Comparison of ENCODE assay signal across 29 mouse cellular contexts in genomic region chr8:119579096-119579495, GRCm38 (mm10). TPM values are rescaled to one million over a fixed set of nuclear protein-coding genes. Genes with fewer than 3 reads are reported as not detected.
DNase-seq lines count a peak whose midpoint lies in the region; ATAC-seq and TF ChIP-seq lines count a peak whose summit lies in the region.
"Had no signal": no experiment of that assay in that cellular context is flagged by ENCODE, and none has a peak within 500 bp of the region (broad histone marks: within the 10 kb centered on the region; RNA-seq: fewer than 3 reads in every experiment).

No protein-coding gene starts in this region.

- no peak for ATAC-seq in midbrain, embryonic 11.5 days (ENCODE audit: low FRiP score)
- no peak for ATAC-seq in midbrain, embryonic 15.5 days (replicated peaks)
- ATAC-seq in intestine, embryonic 16.5 days = no peak
- ATAC-seq in stomach, postnatal 0 days (ENCODE audit: low FRiP score, low TSS enrichment) = no peak
- ATAC-seq in inflammation-experienced regulatory T-cells, adult 6 months = no peak
- ATAC-seq: activated CD4-positive, CD25-positive, alpha-beta regulatory T cell, adult 4 months; CD4-positive, CD25-positive, alpha-beta regulatory T cell, adult 4 months; forebrain, embryonic 15.5 days had no signal

- H3K4me3 ChIP-seq in midbrain, embryonic 11.5 days (ENCODE audit: low read depth, low read length) = no peak overlapping the region
- H3K4me3 ChIP-seq in midbrain, embryonic 15.5 days = no peak overlapping the region
- H3K4me3 ChIP-seq in intestine, embryonic 16.5 days (ENCODE audit: low read length) = no peak overlapping the region
- H3K4me3 ChIP-seq in stomach, postnatal 0 days (ENCODE audit: low read depth, low read length) = no peak overlapping the region
- no peak overlapping the region for H3K4me3 ChIP-seq in hindbrain, embryonic 10.5 days
- H3K4me3 ChIP-seq: embryonic facial prominence, embryonic 10.5 days; embryonic facial prominence, embryonic 13.5 days; erythroblast, embryonic 14.5 days; forebrain, embryonic 12.5 days; forebrain, embryonic 15.5 days; heart, embryonic 10.5 days; heart, embryonic 13.5 days; hindbrain, embryonic 12.5 days; hindbrain, embryonic 15.5 days had no signal

- no peak overlapping the region for H3K4me2 ChIP-seq in midbrain, embryonic 11.5 days
- no peak overlapping the region for H3K4me2 ChIP-seq in midbrain, embryonic 15.5 days
- H3K4me2 ChIP-seq in intestine, embryonic 16.5 days (ENCODE audit: low read depth, low read length) = no peak overlapping the region
- H3K4me2 ChIP-seq in stomach, postnatal 0 days (replicated peaks; ENCODE audit: low read depth) = no peak overlapping the region
- H3K4me2 ChIP-seq: embryonic facial prominence, embryonic 13.5 days; forebrain, embryonic 12.5 days; forebrain, embryonic 15.5 days; heart, embryonic 13.5 days; hindbrain, embryonic 12.5 days; hindbrain, embryonic 15.5 days had no signal

- H3K4me1 ChIP-seq in midbrain, embryonic 11.5 days (ENCODE audit: control insufficient read depth, insufficient read depth, low read length) = peaks cover 6% of the 10 kb centered on the region
- H3K4me1 ChIP-seq in midbrain, embryonic 15.5 days = peaks cover 7% of the 10 kb centered on the region
- peaks cover 22% of the 10 kb centered on the region for H3K4me1 ChIP-seq in intestine, embryonic 16.5 days (ENCODE audit: control insufficient read depth, insufficient read depth, low read length)
- H3K4me1 ChIP-seq in stomach, postnatal 0 days (replicated peaks; ENCODE audit: control insufficient read depth, insufficient read depth) = no peaks in the 10 kb centered on the region; the same call in 1 of the 2 replicates
- H3K4me1 ChIP-seq in hindbrain, embryonic 10.5 days (replicated peaks) = peaks cover 11% of the 10 kb centered on the region

- no peak for TF ChIP-seq EP300 in stomach, postnatal 0 days (optimal IDR thresholded peaks at IDR 0.05)

- peak; percentile 59 for DNase-seq in midbrain, embryonic 11.5 days (ENCODE audit: low spot score, missing footprints)
- DNase-seq in stomach, postnatal 0 days (ENCODE audit: low spot score) = peak; percentile 69
- no peak for DNase-seq in hindbrain, embryonic 10.5 days (ENCODE audit: low spot score)
- DNase-seq: adrenal gland, adult 8-10 months; adrenal gland, postnatal 25 days; cerebellum, adult 11-12 months; cerebellum, adult 8-10 months; cerebellum, postnatal 10 days; cerebellum, postnatal 36 days; embryo, embryonic 11 days; gastrocnemius, postnatal 25 days; heart, adult 18-20 months; heart, postnatal 14 days; heart, postnatal 4 days had no signal

- no peak for TF ChIP-seq CTCF in stomach, postnatal 0 days (IDR thresholded peaks at IDR 0.05; ENCODE audit: low read depth)

- H3K27me3 ChIP-seq in midbrain, embryonic 11.5 days (ENCODE audit: control insufficient read depth, insufficient read depth, low read length) = peaks cover 7% of the 10 kb centered on the region; the same call in 1 of the 2 replicates
- peaks cover 15% of the 10 kb centered on the region for H3K27me3 ChIP-seq in midbrain, embryonic 15.5 days (replicated peaks)
- H3K27me3 ChIP-seq in intestine, embryonic 16.5 days (replicated peaks; ENCODE audit: control insufficient read depth, insufficient read depth, low read length) = 0 out of 2 replicates have a peak, but pooled peaks cover 4% of the 10 kb centered on the region
- H3K27me3 ChIP-seq in stomach, postnatal 0 days (ENCODE audit: control insufficient read depth, insufficient read depth, low read length) = no peaks in the 10 kb centered on the region
- peaks cover 50% of the 10 kb centered on the region for H3K27me3 ChIP-seq in hindbrain, embryonic 10.5 days (ENCODE audit: insufficient read depth, poor library complexity, severe bottlenecking)

- 48% methylated on average over 13 of the region's 13 CpGs for WGBS in midbrain, embryonic 11.5 days
- WGBS in midbrain, embryonic 15.5 days = 44% methylated on average over 13 of the region's 13 CpGs
- WGBS in intestine, embryonic 16.5 days = 32% methylated on average over 13 of the region's 13 CpGs
- 25% methylated on average over 13 of the region's 13 CpGs for WGBS in stomach, postnatal 0 days
- WGBS in hindbrain, embryonic 10.5 days = 42% methylated on average over 13 of the region's 13 CpGs

- no peaks in the 10 kb centered on the region for H3K36me3 ChIP-seq in midbrain, embryonic 11.5 days (ENCODE audit: control insufficient read depth, insufficient read depth, low read length)
- no peaks in the 10 kb centered on the region for H3K36me3 ChIP-seq in midbrain, embryonic 15.5 days (replicated peaks)
- no peaks in the 10 kb centered on the region for H3K36me3 ChIP-seq in intestine, embryonic 16.5 days (ENCODE audit: control insufficient read depth, insufficient read depth, low read length)
- no peaks in the 10 kb centered on the region for H3K36me3 ChIP-seq in stomach, postnatal 0 days (ENCODE audit: control insufficient read depth, insufficient read depth, low read length)
- H3K36me3 ChIP-seq in hindbrain, embryonic 10.5 days = no peaks in the 10 kb centered on the region
- H3K36me3 ChIP-seq: embryonic facial prominence, embryonic 10.5 days; embryonic facial prominence, embryonic 13.5 days; forebrain, embryonic 12.5 days; forebrain, embryonic 15.5 days; heart, embryonic 10.5 days; heart, embryonic 13.5 days; hindbrain, embryonic 12.5 days; hindbrain, embryonic 15.5 days had no signal

- no peak overlapping the region for H3K9ac ChIP-seq in midbrain, embryonic 11.5 days (ENCODE audit: low read length)
- H3K9ac ChIP-seq in midbrain, embryonic 15.5 days = no peak overlapping the region
- 0 out of 2 replicates have a peak overlapping the region, but pooled peaks have one; percentile 40 for H3K9ac ChIP-seq in intestine, embryonic 16.5 days (ENCODE audit: low read depth, low read length)
- H3K9ac ChIP-seq in stomach, postnatal 0 days (ENCODE audit: low read length) = no peak overlapping the region
- H3K9ac ChIP-seq: forebrain, embryonic 12.5 days; forebrain, embryonic 15.5 days; heart, embryonic 13.5 days; hindbrain, embryonic 12.5 days; hindbrain, embryonic 15.5 days had no signal

- no peaks in the 10 kb centered on the region for H3K9me3 ChIP-seq in midbrain, embryonic 11.5 days (ENCODE audit: control insufficient read depth, low read length)
- H3K9me3 ChIP-seq in midbrain, embryonic 15.5 days = no peaks in the 10 kb centered on the region
- H3K9me3 ChIP-seq in intestine, embryonic 16.5 days (ENCODE audit: control insufficient read depth, low read length) = no peaks in the 10 kb centered on the region
- no peaks in the 10 kb centered on the region for H3K9me3 ChIP-seq in stomach, postnatal 0 days (ENCODE audit: control insufficient read depth, low read length)
- H3K9me3 ChIP-seq in hindbrain, embryonic 10.5 days = no peaks in the 10 kb centered on the region
- H3K9me3 ChIP-seq: embryonic facial prominence, embryonic 10.5 days; embryonic facial prominence, embryonic 13.5 days; forebrain, embryonic 12.5 days; forebrain, embryonic 15.5 days; heart, embryonic 10.5 days; heart, embryonic 13.5 days; hindbrain, embryonic 12.5 days; hindbrain, embryonic 15.5 days had no signal

- H3K27ac ChIP-seq in midbrain, embryonic 11.5 days (ENCODE audit: low read depth, low read length) = no peak overlapping the region
- no peak overlapping the region for H3K27ac ChIP-seq in midbrain, embryonic 15.5 days
- H3K27ac ChIP-seq in intestine, embryonic 16.5 days (ENCODE audit: low read length) = peak overlapping the region; percentile 77
- no peak overlapping the region for H3K27ac ChIP-seq in stomach, postnatal 0 days (replicated peaks)
- H3K27ac ChIP-seq in hindbrain, embryonic 10.5 days = no peak overlapping the region
- H3K27ac ChIP-seq: embryonic facial prominence, embryonic 10.5 days; embryonic facial prominence, embryonic 13.5 days; forebrain, embryonic 12.5 days; forebrain, embryonic 15.5 days; heart, embryonic 10.5 days; heart, embryonic 13.5 days; hindbrain, embryonic 12.5 days; hindbrain, embryonic 15.5 days had no signal

RNA-seq across cellular contexts. Expression of gene Dnaaf1, which starts 4.1 kb away (rescaled TPM):
- 0.19 TPM in 1 of 2 replicates, not detected in the other for polyA plus RNA-seq in midbrain, embryonic 11.5 days (2014; fragmentation: Nextera tagmentation; extraction: Ambion mirVana)
- polyA plus RNA-seq in midbrain, embryonic 15.5 days (2015; fragmentation: Nextera tagmentation; extraction: Ambion mirVana) = 0.54 and 0.55 TPM in 2 replicates
- polyA plus RNA-seq in intestine, embryonic 16.5 days (2015; fragmentation: Nextera tagmentation; extraction: Ambion mirVana) = 2.6 and 3.5 TPM in 2 replicates
- polyA plus RNA-seq in stomach, postnatal 0 days (2015; fragmentation: Nextera tagmentation; extraction: Ambion mirVana) = 0.24 and 0.30 TPM in 2 replicates
- polyA plus RNA-seq in hindbrain, embryonic 10.5 days (2016; fragmentation: Nextera tagmentation; extraction: Ambion mirVana) = 0.39 and 1.3 TPM in 2 replicates
- not detected for polyA plus RNA-seq in inflammation-experienced regulatory T-cells, adult 6 months (2017; shearing (Covaris generic))
- polyA plus RNA-seq: activated CD4-positive, CD25-positive, alpha-beta regulatory T cell, adult 4 months; CD4-positive, CD25-positive, alpha-beta regulatory T cell, adult 4 months; erythroblast, embryonic 14.5 days had no signal

RNA-seq across cellular contexts. Expression of gene Hsdl1, which starts 4.1 kb away (rescaled TPM):
- 76.2 and 86.7 TPM in 2 replicates for polyA plus RNA-seq in midbrain, embryonic 11.5 days (2014; fragmentation: Nextera tagmentation; extraction: Ambion mirVana)
- 212 and 213 TPM in 2 replicates for polyA plus RNA-seq in midbrain, embryonic 15.5 days (2015; fragmentation: Nextera tagmentation; extraction: Ambion mirVana)
- polyA plus RNA-seq in intestine, embryonic 16.5 days (2015; fragmentation: Nextera tagmentation; extraction: Ambion mirVana) = 32.3 and 33.3 TPM in 2 replicates
- 21.3 and 21.4 TPM in 2 replicates for polyA plus RNA-seq in stomach, postnatal 0 days (2015; fragmentation: Nextera tagmentation; extraction: Ambion mirVana)
- polyA plus RNA-seq in hindbrain, embryonic 10.5 days (2016; fragmentation: Nextera tagmentation; extraction: Ambion mirVana) = 65.1 and 78.0 TPM in 2 replicates
- 10 to 100 TPM; 30.3 to 73.9 (median 72.5) TPM for polyA plus RNA-seq in inflammation-experienced regulatory T-cells, adult 6 months (2017; shearing (Covaris generic))

RNA-seq across cellular contexts. Expression of gene Mbtps1, which starts 20.6 kb away (rescaled TPM):
- polyA plus RNA-seq in midbrain, embryonic 11.5 days (2014; fragmentation: Nextera tagmentation; extraction: Ambion mirVana) = 83.3 and 84.6 TPM in 2 replicates
- 59.5 and 61.1 TPM in 2 replicates for polyA plus RNA-seq in midbrain, embryonic 15.5 days (2015; fragmentation: Nextera tagmentation; extraction: Ambion mirVana)
- polyA plus RNA-seq in intestine, embryonic 16.5 days (2015; fragmentation: Nextera tagmentation; extraction: Ambion mirVana) = 78.0 and 82.5 TPM in 2 replicates
- 37.1 and 38.4 TPM in 2 replicates for polyA plus RNA-seq in stomach, postnatal 0 days (2015; fragmentation: Nextera tagmentation; extraction: Ambion mirVana)
- polyA plus RNA-seq in hindbrain, embryonic 10.5 days (2016; fragmentation: Nextera tagmentation; extraction: Ambion mirVana) = 104 and 107 TPM in 2 replicates
- polyA plus RNA-seq in inflammation-experienced regulatory T-cells, adult 6 months (2017; shearing (Covaris generic)) = 10 to 100 TPM; 32.6 to 52.2 (median 45.6) TPM

RNA-seq across cellular contexts. Expression of gene Taf1c, which starts 25.9 kb away (rescaled TPM):
- 11.1 and 13.4 TPM in 2 replicates for polyA plus RNA-seq in midbrain, embryonic 11.5 days (2014; fragmentation: Nextera tagmentation; extraction: Ambion mirVana)
- 16.6 and 17.7 TPM in 2 replicates for polyA plus RNA-seq in midbrain, embryonic 15.5 days (2015; fragmentation: Nextera tagmentation; extraction: Ambion mirVana)
- polyA plus RNA-seq in intestine, embryonic 16.5 days (2015; fragmentation: Nextera tagmentation; extraction: Ambion mirVana) = 11.6 and 11.9 TPM in 2 replicates
- polyA plus RNA-seq in stomach, postnatal 0 days (2015; fragmentation: Nextera tagmentation; extraction: Ambion mirVana) = 5.9 and 6.2 TPM in 2 replicates
- polyA plus RNA-seq in hindbrain, embryonic 10.5 days (2016; fragmentation: Nextera tagmentation; extraction: Ambion mirVana) = 16.8 and 17.4 TPM in 2 replicates
- polyA plus RNA-seq in inflammation-experienced regulatory T-cells, adult 6 months (2017; shearing (Covaris generic)) = 10 to 100 TPM in 2 of 3 experiments, 1 to 10 TPM in 1; 8.3 to 14.8 (median 13.3) TPM

RNA-seq across cellular contexts. Expression of gene Adad2, which starts 33.5 kb away (rescaled TPM):
- 0.11 and 0.27 TPM in 2 replicates for polyA plus RNA-seq in midbrain, embryonic 11.5 days (2014; fragmentation: Nextera tagmentation; extraction: Ambion mirVana)
- polyA plus RNA-seq in midbrain, embryonic 15.5 days (2015; fragmentation: Nextera tagmentation; extraction: Ambion mirVana) = 0.23 and 0.31 TPM in 2 replicates
- 0.09 TPM in 1 of 2 replicates, not detected in the other for polyA plus RNA-seq in intestine, embryonic 16.5 days (2015; fragmentation: Nextera tagmentation; extraction: Ambion mirVana)
- not detected in 2 replicates for polyA plus RNA-seq in stomach, postnatal 0 days (2015; fragmentation: Nextera tagmentation; extraction: Ambion mirVana)
- 0.16 and 0.41 TPM in 2 replicates for polyA plus RNA-seq in hindbrain, embryonic 10.5 days (2016; fragmentation: Nextera tagmentation; extraction: Ambion mirVana)
- polyA plus RNA-seq in inflammation-experienced regulatory T-cells, adult 6 months (2017; shearing (Covaris generic)) = not detected
- polyA plus RNA-seq: activated CD4-positive, CD25-positive, alpha-beta regulatory T cell, adult 4 months; C2C12; CD4-positive, CD25-positive, alpha-beta regulatory T cell, adult 4 months; embryonic facial prominence, embryonic 13.5 days; erythroblast, embryonic 14.5 days; forebrain, embryonic 15.5 days; heart, embryonic 10.5 days; heart, embryonic 13.5 days had no signal
